Mouse (Mus musculus): Measurements from ENCODE around the gene Npas3.

GRCm38 (mm10) chr12:53294011-53294410 lies 45.5 kb downstream of the Npas3 start:
- no peak for TF ChIP-seq CTCF (IDR thresholded peaks at IDR 0.05; ENCODE audit: insufficient read depth, low read depth, low read length)
- no peak for TF ChIP-seq POLR2A (IDR thresholded peaks at IDR 0.05; ENCODE audit: insufficient read depth, low read depth, low read length)

All from olfactory bulb, adult 2 months (tissue).